Mouse (Mus musculus): ENCODE data around the gene Os9. TPM values are rescaled to one million over a fixed set of nuclear protein-coding genes. Genes with fewer than 3 reads are reported as not detected.
"Not testable (repeated sequence)": the region's sequence is repeated elsewhere in the genome, so short reads cannot be mapped to it uniquely, and the experiment has no call there.

Gene Os9
- polyA plus RNA-seq, 1 experiment = 87.6 TPM

DNA sequence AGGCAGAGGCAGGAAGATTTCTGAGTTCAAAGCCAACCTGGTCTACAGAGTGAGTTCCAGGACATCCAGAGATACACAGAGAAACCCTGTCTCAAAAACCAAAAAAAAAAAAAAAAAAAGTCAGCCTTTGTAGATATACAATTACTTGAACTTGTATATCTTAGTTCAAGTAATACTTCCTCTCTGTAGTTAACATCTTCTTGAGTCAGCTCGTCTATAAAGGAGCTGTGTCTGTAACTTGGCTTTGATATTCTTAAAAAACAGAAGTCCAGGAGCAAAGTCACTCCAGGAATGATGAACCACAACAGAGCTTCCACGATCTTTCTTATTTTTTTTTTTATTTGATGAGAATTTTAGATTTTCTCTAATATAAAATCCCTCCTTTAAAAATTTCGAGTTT is 39.8 kb upstream of the Os9 start:
- no peak for TF ChIP-seq POLR2A (IDR thresholded peaks at IDR 0.05; ENCODE audit: low read depth, low read length)
- no peak for TF ChIP-seq CTCF (IDR thresholded peaks at IDR 0.05; ENCODE audit: borderline replicate concordance, insufficient read depth, low read length)
- H3K4me1 ChIP-seq (ENCODE audit: control insufficient read depth, insufficient read depth, low read length) = no peaks in the 10 kb centered on the region
- no peak overlapping the region for H3K27ac ChIP-seq (ENCODE audit: insufficient read depth, low read length)
- H3K4me3 ChIP-seq (ENCODE audit: insufficient read depth, low read length) = no peak overlapping the region

DNA sequence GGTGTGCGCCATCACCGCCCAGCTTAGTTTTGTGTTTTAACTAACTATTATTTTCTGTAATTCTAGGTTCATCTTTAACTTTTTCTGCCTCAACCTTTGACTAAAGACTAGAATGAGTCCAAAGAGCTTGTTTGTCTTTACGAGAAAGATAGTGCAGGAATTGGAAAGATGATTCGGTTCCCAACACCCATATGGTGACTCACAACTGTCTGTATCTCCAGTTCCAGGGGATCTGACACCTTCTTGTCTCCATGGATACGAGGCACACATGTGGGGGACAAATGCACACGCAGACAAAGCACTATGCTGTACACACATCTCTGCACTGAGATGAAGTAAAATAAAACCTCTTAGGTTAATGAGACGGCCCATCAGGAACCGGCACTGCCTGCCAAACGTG is 39.1 kb upstream of the Os9 start:
- Histone ChIP-seq H3K4me1 (ENCODE audit: control insufficient read depth, insufficient read depth, low read length) (no peaks in the 10 kb centered on the region), H3K4me3 (ENCODE audit: insufficient read depth, low read length) (no peak overlapping the region), H3K27ac (ENCODE audit: insufficient read depth, low read length) (no peak overlapping the region)
- TF ChIP-seq CTCF (IDR thresholded peaks at IDR 0.05; ENCODE audit: borderline replicate concordance, insufficient read depth, low read length) (no peak), POLR2A (IDR thresholded peaks at IDR 0.05; ENCODE audit: low read depth, low read length) (no peak)

DNA sequence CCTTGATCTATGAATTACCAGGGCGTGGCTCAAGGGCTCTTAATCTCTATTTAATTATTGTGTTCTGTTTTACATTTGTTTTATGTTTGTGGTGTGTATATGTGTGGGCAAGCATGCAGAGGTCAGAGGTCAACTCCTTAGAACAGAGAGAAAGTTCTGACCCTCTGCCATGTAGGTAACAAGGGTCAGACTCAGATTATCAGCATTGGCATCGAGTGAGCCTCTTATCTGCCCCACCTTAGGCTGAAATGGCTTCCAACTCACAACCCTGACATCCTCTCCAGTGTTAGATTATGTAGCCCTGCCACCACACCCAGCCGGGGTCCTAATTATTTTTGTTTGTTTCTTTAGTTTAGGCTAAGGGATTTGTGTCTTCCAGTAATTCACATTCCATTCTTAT is 37.5 kb upstream of the Os9 start:
- Histone ChIP-seq H3K4me1 (ENCODE audit: control insufficient read depth, insufficient read depth, low read length) (no peaks in the 10 kb centered on the region), H3K27ac (ENCODE audit: insufficient read depth, low read length) (no peak overlapping the region), H3K4me3 (ENCODE audit: insufficient read depth, low read length) (no peak overlapping the region)
- TF ChIP-seq CTCF (IDR thresholded peaks at IDR 0.05; ENCODE audit: borderline replicate concordance, insufficient read depth, low read length) (no peak), POLR2A (IDR thresholded peaks at IDR 0.05; ENCODE audit: low read depth, low read length) (no peak)

DNA sequence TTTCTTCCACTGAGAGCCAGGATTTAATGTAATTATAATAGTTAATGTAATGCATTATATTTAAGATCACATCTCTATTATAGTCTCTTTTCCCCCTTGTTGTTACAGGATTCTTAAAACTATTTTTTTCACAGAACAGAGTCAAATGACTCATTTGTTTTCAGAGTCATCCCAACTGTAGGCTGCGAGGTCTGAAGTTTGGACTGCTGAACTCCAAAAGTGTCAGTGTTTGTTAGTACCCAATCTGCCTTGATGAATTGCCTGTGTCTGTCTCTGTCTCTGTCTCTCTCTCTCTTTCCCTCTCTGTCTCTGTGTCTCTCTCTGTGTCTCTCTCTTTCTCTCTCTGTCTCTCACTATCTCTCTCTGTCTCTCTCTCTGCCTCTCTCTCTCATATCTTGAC is 35.6 kb upstream of the Os9 start:
- TF ChIP-seq POLR2A (IDR thresholded peaks at IDR 0.05; ENCODE audit: low read depth, low read length) = no peak
- no peak for TF ChIP-seq CTCF (IDR thresholded peaks at IDR 0.05; ENCODE audit: borderline replicate concordance, insufficient read depth, low read length)
- no peak overlapping the region for H3K27ac ChIP-seq (ENCODE audit: insufficient read depth, low read length)
- H3K4me1 ChIP-seq (ENCODE audit: control insufficient read depth, insufficient read depth, low read length) = no peaks in the 10 kb centered on the region
- no peak overlapping the region for H3K4me3 ChIP-seq (ENCODE audit: insufficient read depth, low read length)

DNA sequence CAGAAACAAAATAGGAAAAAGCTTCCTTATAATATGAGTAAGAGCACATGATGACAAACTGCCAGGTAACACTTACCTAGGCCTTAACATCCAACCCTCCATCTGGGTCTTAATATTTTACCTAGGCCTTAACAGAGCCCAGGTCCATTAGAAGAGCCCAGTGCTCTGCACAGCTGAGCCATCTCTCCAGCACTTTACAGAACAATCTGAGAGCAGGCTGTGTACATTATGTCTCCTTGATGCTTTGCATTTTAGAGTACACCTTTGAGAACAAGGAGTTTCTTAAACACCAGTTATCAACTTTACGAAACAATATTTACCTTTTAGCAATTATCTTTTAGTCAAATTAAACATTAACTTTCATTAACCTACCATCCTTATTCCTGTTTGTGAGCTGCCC is 35.2 kb upstream of the Os9 start:
- Histone ChIP-seq H3K27ac (ENCODE audit: insufficient read depth, low read length) (no peak overlapping the region), H3K4me1 (ENCODE audit: control insufficient read depth, insufficient read depth, low read length) (no peaks in the 10 kb centered on the region), H3K4me3 (ENCODE audit: insufficient read depth, low read length) (no peak overlapping the region)
- TF ChIP-seq POLR2A (IDR thresholded peaks at IDR 0.05; ENCODE audit: low read depth, low read length) = no peak
- TF ChIP-seq CTCF (IDR thresholded peaks at IDR 0.05; ENCODE audit: borderline replicate concordance, insufficient read depth, low read length) = no peak

DNA sequence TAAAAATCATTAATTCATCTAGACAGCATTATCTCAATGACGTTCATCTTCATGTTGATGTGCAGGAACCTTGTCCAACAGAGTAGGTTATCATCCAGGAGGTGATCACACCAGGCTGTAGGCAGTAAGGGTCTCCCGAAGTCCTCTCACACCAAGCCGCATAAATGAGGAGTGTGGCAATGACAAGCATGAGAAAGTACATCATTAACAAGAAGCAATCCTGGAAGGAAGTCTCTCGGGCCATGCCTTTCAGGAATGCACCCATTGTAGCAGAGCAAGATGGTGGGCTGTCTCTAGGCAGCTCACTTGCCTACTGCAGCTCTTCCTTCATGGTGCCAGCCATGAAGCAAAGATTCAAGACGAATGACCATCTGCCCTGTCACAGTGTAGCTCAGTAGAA is 33.7 kb upstream of the Os9 start:
- no peak overlapping the region for H3K27ac ChIP-seq (ENCODE audit: insufficient read depth, low read length)
- TF ChIP-seq CTCF (IDR thresholded peaks at IDR 0.05; ENCODE audit: borderline replicate concordance, insufficient read depth, low read length) (no peak), POLR2A (IDR thresholded peaks at IDR 0.05; ENCODE audit: low read depth, low read length) (no peak)
- no peak overlapping the region for H3K4me3 ChIP-seq (ENCODE audit: insufficient read depth, low read length)
- H3K4me1 ChIP-seq (ENCODE audit: control insufficient read depth, insufficient read depth, low read length) = peaks cover 5% of the 10 kb centered on the region

DNA sequence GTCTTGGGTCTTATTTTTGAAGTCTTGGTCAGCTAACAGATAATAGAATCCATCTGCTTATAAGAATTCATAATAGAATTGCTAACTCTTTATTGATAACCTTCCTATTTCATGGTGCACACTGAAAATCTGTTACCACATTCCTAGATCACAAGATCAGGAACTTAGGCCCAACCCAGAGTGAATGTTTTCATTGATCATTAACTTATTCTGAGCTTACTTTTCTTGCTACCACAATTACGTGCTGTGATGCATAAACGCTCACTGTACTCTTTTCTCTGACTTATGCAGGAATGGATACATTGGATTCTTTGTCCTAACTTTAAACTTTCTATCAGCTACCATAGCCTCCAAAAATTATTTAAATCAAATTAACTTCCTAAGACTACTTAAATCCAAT is 33.3 kb upstream of the Os9 start:
- H3K4me3 ChIP-seq (ENCODE audit: insufficient read depth, low read length) = no peak overlapping the region
- TF ChIP-seq POLR2A (IDR thresholded peaks at IDR 0.05; ENCODE audit: low read depth, low read length) (no peak), CTCF (IDR thresholded peaks at IDR 0.05; ENCODE audit: borderline replicate concordance, insufficient read depth, low read length) (no peak)
- H3K27ac ChIP-seq (ENCODE audit: insufficient read depth, low read length) = no peak overlapping the region
- H3K4me1 ChIP-seq (ENCODE audit: control insufficient read depth, insufficient read depth, low read length) = peaks cover 5% of the 10 kb centered on the region

DNA sequence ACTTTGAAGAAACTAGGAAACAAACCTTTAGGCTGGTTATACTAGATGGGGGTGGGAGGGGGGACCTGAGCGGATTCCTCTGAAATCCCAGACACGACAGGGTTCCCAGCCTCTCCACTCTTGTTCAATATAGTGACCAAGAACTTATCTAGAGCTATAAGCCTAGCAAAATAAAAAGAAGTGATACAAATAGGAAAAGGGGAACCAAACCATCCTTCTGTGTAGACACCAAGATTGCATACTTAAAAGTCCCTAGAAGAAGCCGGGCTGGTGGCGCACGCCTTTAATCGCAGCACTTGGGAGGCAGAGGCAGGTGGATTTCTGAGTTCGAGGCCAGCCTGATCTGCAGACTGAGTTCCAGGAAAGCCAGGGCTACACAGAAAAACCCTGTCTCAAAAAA is 32.4 kb upstream of the Os9 start:
- TF ChIP-seq CTCF (IDR thresholded peaks at IDR 0.05; ENCODE audit: borderline replicate concordance, insufficient read depth, low read length) (no peak), POLR2A (IDR thresholded peaks at IDR 0.05; ENCODE audit: low read depth, low read length) (no peak)
- H3K27ac ChIP-seq (ENCODE audit: insufficient read depth, low read length) = no peak overlapping the region
- peaks cover 5% of the 10 kb centered on the region for H3K4me1 ChIP-seq (ENCODE audit: control insufficient read depth, insufficient read depth, low read length)
- H3K4me3 ChIP-seq (ENCODE audit: insufficient read depth, low read length) = no peak overlapping the region

DNA sequence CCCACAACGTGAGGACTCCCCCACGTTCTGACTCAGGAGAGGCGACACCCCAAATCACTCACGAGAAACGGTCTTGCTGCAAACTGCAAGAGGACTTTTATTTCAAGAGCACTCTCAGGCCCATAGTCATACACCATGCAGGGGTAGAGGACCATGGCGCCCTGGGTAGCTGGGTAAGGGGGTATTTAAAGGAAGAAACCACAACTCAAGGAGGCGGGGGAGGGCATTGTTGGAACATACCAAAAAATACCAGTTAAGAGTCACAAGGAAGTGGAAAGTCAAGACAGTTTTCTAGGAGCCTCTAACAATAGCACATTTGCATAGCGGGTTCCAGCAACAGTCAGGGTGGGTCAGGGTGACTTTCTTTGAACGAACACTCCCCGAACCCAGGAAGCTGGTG is 31.6 kb upstream of the Os9 start:
- H3K4me1 ChIP-seq (ENCODE audit: control insufficient read depth, insufficient read depth, low read length); H3K27ac ChIP-seq (ENCODE audit: insufficient read depth, low read length); H3K4me3 ChIP-seq (ENCODE audit: insufficient read depth, low read length): not testable (repeated sequence)

DNA sequence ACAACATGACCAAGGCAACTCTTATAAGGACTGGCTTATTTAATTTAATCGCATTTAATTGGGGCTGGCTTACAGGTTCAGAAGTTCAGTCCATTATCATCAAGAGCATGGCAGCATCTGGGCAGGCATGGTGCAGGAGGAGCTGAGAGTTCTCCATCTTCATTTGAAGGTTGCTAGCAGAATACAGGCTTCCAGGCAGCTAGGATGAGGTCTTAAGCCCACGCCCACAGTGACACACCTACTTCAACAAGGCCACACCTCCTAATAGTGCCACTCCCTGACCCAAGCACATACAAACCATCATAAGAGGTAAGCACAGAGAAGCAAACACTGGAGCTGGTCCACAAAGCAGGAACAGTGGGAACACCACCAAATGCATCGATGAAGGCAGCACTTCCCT is 30.3 kb upstream of the Os9 start:
- not testable (repeated sequence) for H3K4me3 ChIP-seq (ENCODE audit: insufficient read depth, low read length); H3K4me1 ChIP-seq (ENCODE audit: control insufficient read depth, insufficient read depth, low read length); H3K27ac ChIP-seq (ENCODE audit: insufficient read depth, low read length)

DNA sequence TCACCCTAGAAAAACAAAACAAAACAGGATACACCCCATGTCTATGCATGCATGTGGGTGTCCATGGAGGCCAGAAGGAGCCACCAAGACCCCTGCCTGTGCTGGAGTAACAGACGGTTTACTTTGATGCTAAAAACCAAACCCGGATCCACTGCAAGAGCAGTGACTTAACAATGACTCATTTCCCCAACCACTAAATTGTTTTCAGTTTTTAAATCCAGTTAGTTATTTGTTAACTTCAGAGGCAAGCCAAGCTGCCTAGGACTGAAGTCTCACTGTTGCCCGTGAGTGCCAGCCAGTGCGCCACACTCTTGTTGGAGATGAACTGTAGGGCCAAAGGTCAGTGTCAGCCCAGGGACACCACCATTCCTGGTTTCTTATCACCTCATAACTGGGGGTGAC is 29.5 kb upstream of the Os9 start:
- Histone ChIP-seq H3K27ac (ENCODE audit: insufficient read depth, low read length) (no peak overlapping the region), H3K4me3 (ENCODE audit: insufficient read depth, low read length) (no peak overlapping the region), H3K4me1 (ENCODE audit: control insufficient read depth, insufficient read depth, low read length) (peaks cover 5% of the 10 kb centered on the region)
- TF ChIP-seq POLR2A (IDR thresholded peaks at IDR 0.05; ENCODE audit: low read depth, low read length) (no peak), CTCF (IDR thresholded peaks at IDR 0.05; ENCODE audit: borderline replicate concordance, insufficient read depth, low read length) (no peak)
